Mouse (Mus musculus) hindbrain, embryonic 15.5 days (tissue): ENCODE measurements around the gene Ifitm2. TPM values are rescaled to one million over a fixed set of nuclear protein-coding genes. Genes with fewer than 3 reads are reported as not detected.
"Not testable (repeated sequence)": the region's sequence is repeated elsewhere in the genome, so short reads cannot be mapped to it uniquely, and the experiment has no call there.

ENCODE experiments used
- ATAC-seq: fragments of 200-750 bp; cut with Nextera tagmentation; 2 replicates; pipeline ENCODE4 v1.8.0; 2017; ENCODE audit warnings: low read depth, moderate number of reproducible peaks, moderate TSS enrichment; ENCODE audit not compliant: low FRiP score
- H3K27ac ChIP-seq: fragments of 300-500 bp; sonication (generic); replicated peaks from 2 replicates; pipeline ENCODE4 v1.5.1; 2015; ENCODE audit warnings: mild to moderate bottlenecking, inconsistent platforms
- H3K27me3 ChIP-seq: fragments of 300-500 bp; sonication (generic); 2 replicates; pipeline ENCODE4 v1.6.1; 2015; ENCODE audit warnings: control low read depth, inconsistent platforms
- H3K36me3 ChIP-seq: fragments of 300-500 bp; sonication (generic); 2 replicates; pipeline ENCODE4 v1.6.1; 2015; ENCODE audit warnings: control low read depth, inconsistent platforms
- H3K4me1 ChIP-seq: fragments of 300-500 bp; sonication (generic); replicated peaks from 2 replicates; pipeline ENCODE4 v1.6.1; 2015; ENCODE audit warnings: control low read depth, inconsistent platforms
- H3K4me2 ChIP-seq: fragments of 300-500 bp; sonication (generic); 2 replicates; pipeline ENCODE4 v1.6.1; 2015; ENCODE audit warnings: moderate library complexity, mild to moderate bottlenecking, inconsistent platforms
- H3K4me3 ChIP-seq: fragments of 300-500 bp; sonication (generic); 2 replicates; pipeline ENCODE4 v1.5.1; 2015; ENCODE audit warnings: mild to moderate bottlenecking, inconsistent platforms
- H3K9ac ChIP-seq: fragments of 300-500 bp; sonication (generic); 2 replicates; pipeline ENCODE4 v1.6.1; 2015; ENCODE audit warnings: inconsistent platforms
- H3K9me3 ChIP-seq: fragments of 300-500 bp; sonication (generic); 2 replicates; pipeline ENCODE4 v1.6.1; 2016; ENCODE audit warnings: control low read depth, inconsistent platforms
- WGBS: fragments of 180-500 bp; shearing (Covaris S2); methylation state at CpG from one replicate; pipeline ENCODE4 v1.1.7; 2015; 5-methylcytosine and 5-hydroxymethylcytosine counted together
- polyA plus RNA-seq: library from polyadenylated mRNA; unstranded; fragments of >200 nt; fragmentation: Nextera tagmentation; extraction: Ambion mirVana; gene quantifications from 2 replicates; pipeline ENCODE4 v1.2.1, GENCODE M21; 2015

The Ifitm2 gene
- polyA plus RNA-seq, 1 experiment from 2014 or later: 193 TPM

DNA sequence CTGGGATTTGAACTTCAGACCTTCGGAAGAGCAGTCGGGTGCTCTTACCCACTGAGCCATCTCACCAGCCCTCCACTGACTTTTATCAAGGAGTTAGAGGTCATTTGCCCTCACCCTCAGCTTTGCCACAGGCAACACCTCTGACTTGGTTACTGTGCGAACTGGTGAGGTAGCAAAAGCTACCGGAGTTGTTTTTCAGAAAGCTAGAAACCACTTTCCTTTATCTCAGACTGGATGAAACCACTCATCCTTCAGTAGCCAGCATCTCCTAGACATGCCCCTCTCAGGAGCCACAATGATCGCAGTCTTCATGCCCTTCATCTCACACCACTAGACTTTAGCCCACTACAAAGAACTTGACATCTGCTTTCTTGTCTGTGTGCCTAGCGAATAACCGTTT is 27.2 kb upstream of the Ifitm2 start:
- no peak overlapping the region for H3K9ac ChIP-seq

GRCm38 (mm10) chr7:140981704-140982103 is 25.9 kb upstream of the Ifitm2 start:
- Histone ChIP-seq H3K9ac (no peak overlapping the region), H3K27ac (no peak overlapping the region), H3K36me3 (no peaks in the 10 kb centered on the region), H3K4me3 (no peak overlapping the region), H3K4me1 (no peaks in the 10 kb centered on the region), H3K9me3 (no peaks in the 10 kb centered on the region), H3K27me3 (no peaks in the 10 kb centered on the region), H3K4me2 (no peak overlapping the region)
- no peak for ATAC-seq
- WGBS: 90% methylated on average over 8 of the region's 8 CpGs

More for the DNA sequence above, 27.2 kb upstream of the Ifitm2 start:
- no peak for ATAC-seq
- H3K27ac ChIP-seq: no peak overlapping the region
- H3K4me1 ChIP-seq: no peaks in the 10 kb centered on the region
- no peaks in the 10 kb centered on the region for H3K36me3 ChIP-seq
- no peaks in the 10 kb centered on the region for H3K9me3 ChIP-seq
- H3K27me3 ChIP-seq: no peaks in the 10 kb centered on the region
- WGBS: 92% methylated on average over 7 of the region's 7 CpGs
- H3K4me2 ChIP-seq: no peak overlapping the region
- H3K4me3 ChIP-seq: no peak overlapping the region

GRCm38 (mm10) chr7:140976720-140977119 is 20.9 kb upstream of the Ifitm2 start:
- not testable (repeated sequence) for H3K4me1 ChIP-seq, H3K4me2 ChIP-seq, H3K27ac ChIP-seq, H3K36me3 ChIP-seq, H3K9ac ChIP-seq, H3K27me3 ChIP-seq, ATAC-seq, H3K4me3 ChIP-seq, H3K9me3 ChIP-seq
- WGBS: 92% methylated on average over 9 of the region's 9 CpGs

DNA sequence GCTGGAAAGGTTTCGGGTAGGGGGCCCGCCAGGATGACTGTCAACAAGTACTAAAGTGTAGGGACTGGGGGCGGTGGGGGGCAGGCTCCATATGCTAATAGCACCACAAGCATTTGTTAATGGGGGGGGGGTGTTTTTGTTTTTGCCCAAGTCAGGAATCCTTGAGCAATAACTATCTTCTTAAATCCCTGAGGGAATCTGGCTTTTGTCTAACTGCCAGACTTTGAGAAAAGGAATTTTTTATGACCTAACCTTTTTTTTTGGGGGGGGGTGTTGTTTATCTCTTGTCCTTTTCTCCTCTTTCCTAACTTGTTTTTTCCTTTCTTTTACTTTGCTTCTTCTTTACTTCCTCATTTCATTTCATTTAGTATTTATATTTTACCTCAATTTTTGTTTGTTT is 19.7 kb upstream of the Ifitm2 start:
- Histone ChIP-seq H3K36me3 (no peaks in the 10 kb centered on the region), H3K4me2 (no peak overlapping the region), H3K4me1 (0 out of 2 replicates have a peak, but pooled peaks cover 6% of the 10 kb centered on the region), H3K9ac (no peak overlapping the region), H3K27ac (no peak overlapping the region), H3K9me3 (no peaks in the 10 kb centered on the region), H3K27me3 (no peaks in the 10 kb centered on the region), H3K4me3 (no peak overlapping the region)
- no peak for ATAC-seq
- WGBS: 14% methylated on average over 3 of the region's 3 CpGs

- no peaks in the 10 kb centered on the region for H3K9me3 ChIP-seq
- 17% methylated on average over 9 of the region's 9 CpGs for WGBS
- ATAC-seq: no peak
These were observed 19.2 kb upstream of the Ifitm2 start for GRCm38 (mm10) chr7:140974940-140975339.

DNA sequence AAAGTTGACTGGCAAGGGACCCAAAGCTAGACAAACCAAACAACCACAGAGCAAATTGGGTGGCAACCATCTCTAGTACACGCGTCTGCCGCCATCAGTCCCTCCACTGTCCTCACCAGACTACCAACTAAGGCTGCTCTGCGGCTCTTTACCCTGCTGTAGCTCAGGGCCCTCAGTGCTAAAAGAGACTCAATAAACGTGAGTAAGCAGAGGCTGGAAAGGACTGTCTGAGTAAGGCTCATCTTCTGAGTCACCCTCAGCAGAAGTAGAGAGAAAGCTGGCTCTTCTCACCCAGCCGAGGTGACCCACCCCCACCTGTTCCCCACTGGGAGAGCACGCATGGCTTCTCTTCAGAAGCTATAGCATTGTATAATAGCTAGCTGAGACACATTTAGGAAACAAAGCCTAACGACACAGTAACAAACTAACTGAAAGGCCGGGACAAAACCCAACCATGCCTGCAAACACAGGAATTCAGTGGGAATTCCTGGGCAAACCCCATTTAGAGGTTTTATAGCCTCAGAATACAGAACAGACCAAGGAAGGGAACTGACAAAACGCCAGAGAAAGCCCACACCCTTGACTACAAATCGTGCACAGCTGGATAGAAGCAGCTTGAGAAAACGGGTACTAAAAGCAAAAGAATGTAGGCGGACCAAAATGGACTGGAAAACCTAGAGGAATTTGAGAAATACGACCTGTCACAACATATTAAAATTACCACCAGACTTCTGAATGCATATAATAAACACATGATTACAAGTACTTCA is 17.8 kb upstream of the Ifitm2 start:
- H3K9me3 ChIP-seq: no peaks in the 10 kb centered on the region
- no peak for ATAC-seq
- H3K9ac ChIP-seq: no peak overlapping the region
- H3K4me2 ChIP-seq: no peak overlapping the region
- H3K27ac ChIP-seq: no peak overlapping the region
- H3K27me3 ChIP-seq: no peaks in the 10 kb centered on the region
- WGBS: 16% methylated on average over 14 of the region's 14 CpGs
- 0 out of 2 replicates have a peak, but pooled peaks cover 6% of the 10 kb centered on the region for H3K4me1 ChIP-seq
- no peaks in the 10 kb centered on the region for H3K36me3 ChIP-seq
- H3K4me3 ChIP-seq: no peak overlapping the region

More at GRCm38 (mm10) chr7:140974940-140975339, 19.2 kb upstream of the Ifitm2 start:
- Histone ChIP-seq H3K9ac (no peak overlapping the region), H3K27ac (no peak overlapping the region), H3K27me3 (no peaks in the 10 kb centered on the region), H3K4me2 (no peak overlapping the region), H3K4me3 (no peak overlapping the region), H3K4me1 (0 out of 2 replicates have a peak, but pooled peaks cover 6% of the 10 kb centered on the region), H3K36me3 (no peaks in the 10 kb centered on the region)

DNA sequence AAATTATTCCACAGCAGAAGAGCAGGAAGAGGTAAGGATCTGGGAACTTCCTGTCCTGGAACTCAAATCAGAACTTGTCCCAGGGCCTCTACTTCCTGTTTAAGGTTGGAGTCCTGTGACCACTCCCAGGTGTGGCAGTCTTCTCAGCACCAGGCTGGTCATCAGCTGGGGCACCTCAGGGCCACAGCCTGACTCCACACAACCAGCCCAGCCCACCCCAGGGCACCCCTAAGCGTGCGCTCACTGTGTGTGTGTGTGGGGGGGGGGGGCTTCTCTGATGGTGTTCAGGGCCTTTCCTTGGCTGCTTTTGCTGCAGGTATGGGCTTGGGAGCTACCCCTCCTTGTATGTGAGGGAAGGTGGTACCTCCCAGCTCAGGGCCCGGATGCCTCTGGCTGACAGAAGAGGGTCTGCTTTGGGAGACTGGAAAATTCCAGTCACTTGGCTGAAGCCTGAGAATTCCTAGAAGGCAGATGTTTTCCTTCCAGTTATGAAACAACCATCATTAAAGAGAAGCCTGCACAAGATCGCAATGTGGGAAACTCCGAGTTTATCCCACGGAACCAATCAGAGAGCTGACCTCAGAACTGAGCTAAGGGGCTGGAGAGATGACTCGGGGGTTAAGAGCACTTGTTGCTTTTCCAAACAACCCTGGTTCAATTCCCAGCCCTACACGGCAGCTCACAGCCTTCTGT is 15.8 kb upstream of the Ifitm2 start:
- no peaks in the 10 kb centered on the region for H3K36me3 ChIP-seq
- no peaks in the 10 kb centered on the region for H3K27me3 ChIP-seq
- H3K9me3 ChIP-seq: no peaks in the 10 kb centered on the region
- 0 out of 2 replicates have a peak, but pooled peaks cover 6% of the 10 kb centered on the region for H3K4me1 ChIP-seq
- H3K27ac ChIP-seq: no peak overlapping the region
- H3K9ac ChIP-seq: no peak overlapping the region
- no peak overlapping the region for H3K4me3 ChIP-seq
- H3K4me2 ChIP-seq: no peak overlapping the region
- 93% methylated on average over 8 of the region's 8 CpGs for WGBS
- ATAC-seq: no peak

- Histone ChIP-seq H3K9ac (no peak overlapping the region), H3K9me3 (no peaks in the 10 kb centered on the region), H3K36me3 (no peaks in the 10 kb centered on the region), H3K4me2 (no peak overlapping the region), H3K4me1 (0 out of 2 replicates have a peak, but pooled peaks cover 6% of the 10 kb centered on the region), H3K4me3 (no peak overlapping the region), H3K27me3 (no peaks in the 10 kb centered on the region), H3K27ac (no peak overlapping the region)
- WGBS: 54% methylated on average over 7 of the region's 7 CpGs
- ATAC-seq: no peak
These were observed 15.1 kb upstream of the Ifitm2 start for GRCm38 (mm10) chr7:140970931-140971330.

- H3K27me3 ChIP-seq, H3K27ac ChIP-seq, H3K36me3 ChIP-seq, H3K4me1 ChIP-seq, ATAC-seq, H3K9me3 ChIP-seq, H3K9ac ChIP-seq, H3K4me3 ChIP-seq, H3K4me2 ChIP-seq: not testable (repeated sequence)
- WGBS: 17% methylated on average over 3 of the region's 3 CpGs
These were observed 12.9 kb upstream of the Ifitm2 start for GRCm38 (mm10) chr7:140968710-140969109.

GRCm38 (mm10) chr7:140967862-140968591 is 12.2 kb upstream of the Ifitm2 start:
- no peak overlapping the region for H3K4me2 ChIP-seq
- H3K27me3 ChIP-seq: no peaks in the 10 kb centered on the region
- 14% methylated on average over 14 of the region's 14 CpGs for WGBS
- H3K4me1 ChIP-seq: no peaks in the 10 kb centered on the region
- ATAC-seq: no peak
- H3K36me3 ChIP-seq: no peaks in the 10 kb centered on the region
- no peaks in the 10 kb centered on the region for H3K9me3 ChIP-seq
- H3K4me3 ChIP-seq: no peak overlapping the region
- no peak overlapping the region for H3K9ac ChIP-seq
- H3K27ac ChIP-seq: no peak overlapping the region

DNA sequence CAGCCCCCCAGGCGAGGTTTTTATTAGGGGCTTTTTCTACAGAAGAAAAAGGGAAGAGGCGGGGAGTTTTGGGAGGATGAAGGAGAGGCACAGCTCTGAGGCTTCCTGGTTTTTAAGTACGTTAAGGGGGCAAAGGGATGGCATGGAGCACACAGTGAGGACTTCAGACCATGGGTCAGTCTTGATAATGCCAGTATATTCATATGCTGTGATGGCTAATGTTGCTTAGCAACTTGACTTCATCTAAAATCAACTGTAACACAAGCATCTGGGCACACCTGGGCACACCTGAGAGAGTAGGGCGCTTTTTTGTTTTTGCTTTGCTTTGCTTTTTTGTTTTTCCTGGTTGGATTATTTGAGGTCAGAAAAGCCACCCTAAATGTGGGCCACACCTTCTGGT is 11.1 kb upstream of the Ifitm2 start, which contains the start of gene Ifitm1:
Ifitm1 (plus strand) TSS at position 301 of the 400 bp plus-strand sequence.
- H3K9me3 ChIP-seq: no peaks in the 10 kb centered on the region
- no peaks in the 10 kb centered on the region for H3K27me3 ChIP-seq
- no peak within 1 kb of the TSS for H3K4me2 ChIP-seq
- WGBS: 92% methylated on average over 4 of the region's 4 CpGs
- H3K27ac ChIP-seq: no peak within 1 kb of the TSS
- ATAC-seq: no peak
- H3K4me1 ChIP-seq: no peaks in the 10 kb centered on the region
- no peak within 1 kb of the TSS for H3K4me3 ChIP-seq
- no peak within 1 kb of the TSS for H3K9ac ChIP-seq
- H3K36me3 ChIP-seq: no peaks in the 10 kb centered on the region

GRCm38 (mm10) chr7:140962733-140963132 is 6.9 kb upstream of the Ifitm2 start:
- no peaks in the 10 kb centered on the region for H3K36me3 ChIP-seq
- no peak overlapping the region for H3K4me2 ChIP-seq
- no peak for ATAC-seq
- H3K9me3 ChIP-seq: no peaks in the 10 kb centered on the region
- H3K27me3 ChIP-seq: no peaks in the 10 kb centered on the region
- WGBS: 64% methylated on average over 2 of the region's 2 CpGs
- H3K27ac ChIP-seq: no peak overlapping the region
- H3K4me3 ChIP-seq: no peak overlapping the region
- H3K9ac ChIP-seq: no peak overlapping the region
- no peaks in the 10 kb centered on the region for H3K4me1 ChIP-seq
